Comparison of ENCODE assay signal across 21 mouse cellular contexts in genomic region chr11:120993080-120993479, GRCm38 (mm10). TPM values are rescaled to one million over a fixed set of nuclear protein-coding genes. Genes with fewer than 3 reads are reported as not detected.
DNase-seq lines count a peak whose midpoint lies in the region; ATAC-seq and TF ChIP-seq lines count a peak whose summit lies in the region.
"Had no signal": no experiment of that assay in that cellular context is flagged by ENCODE, and none has a peak within 500 bp of the region (broad histone marks: within the 10 kb centered on the region; RNA-seq: fewer than 3 reads in every experiment).

No protein-coding gene starts in this region.

- WGBS in liver, adult 2 months, result 25% methylated on average over 3 of the region's 3 CpGs
- 90% methylated on average over 3 of the region's 3 CpGs for WGBS in liver, embryonic 11.5 days
- WGBS in intestine, embryonic 15.5 days, result over 99% methylated on average over 3 of the region's 3 CpGs
- WGBS in small intestine, adult 2 months, result 92% methylated on average over 3 of the region's 3 CpGs
- WGBS in midbrain, embryonic 15.5 days, result 100% methylated on average over 3 of the region's 3 CpGs

- TF ChIP-seq POLR2A in liver, adult 2 months (IDR thresholded peaks at IDR 0.05; ENCODE audit: extremely low read depth, insufficient read depth, low read length), result no peak
- TF ChIP-seq POLR2A in small intestine, adult 2 months (IDR thresholded peaks at IDR 0.05; ENCODE audit: low read depth, low read length), result no peak

- no peak overlapping the region for H3K4me3 ChIP-seq in liver, adult 2 months (ENCODE audit: insufficient read depth, low read depth, low read length)
- H3K4me3 ChIP-seq in liver, embryonic 11.5 days (ENCODE audit: low read depth, low read length), result no peak overlapping the region
- H3K4me3 ChIP-seq in intestine, embryonic 15.5 days (replicated peaks), result no peak overlapping the region
- no peak overlapping the region for H3K4me3 ChIP-seq in small intestine, adult 2 months (ENCODE audit: low read depth, low read length)
- no peak overlapping the region for H3K4me3 ChIP-seq in midbrain, embryonic 15.5 days
- H3K4me3 ChIP-seq: forebrain, embryonic 15.5 days; heart, embryonic 15.5 days; hindbrain, embryonic 10.5 days had no signal

- H3K9ac ChIP-seq in liver, adult 2 months (ENCODE audit: low read depth, low read length), result peak overlapping the region; percentile 32
- H3K9ac ChIP-seq in liver, embryonic 11.5 days (ENCODE audit: low read depth, low read length), result no peak overlapping the region
- H3K9ac ChIP-seq in intestine, embryonic 15.5 days, result no peak overlapping the region
- no peak overlapping the region for H3K9ac ChIP-seq in midbrain, embryonic 15.5 days
- H3K9ac ChIP-seq: forebrain, embryonic 15.5 days; heart, embryonic 15.5 days had no signal

- ATAC-seq in liver, embryonic 11.5 days (replicated peaks; ENCODE audit: low FRiP score), result no peak
- no peak for ATAC-seq in intestine, embryonic 15.5 days
- ATAC-seq in midbrain, embryonic 15.5 days (replicated peaks), result no peak
- ATAC-seq: activated CD4-positive, CD25-positive, alpha-beta regulatory T cell, adult 4 months; forebrain, embryonic 15.5 days; hindbrain, embryonic 16.5 days; inflammation-experienced regulatory T-cells, adult 6 months; Patski had no signal

- H3K27me3 ChIP-seq in liver, adult 2 months (ENCODE audit: control insufficient read depth, insufficient read depth, low read length), result no peaks in the 10 kb centered on the region
- no peaks in the 10 kb centered on the region for H3K27me3 ChIP-seq in liver, embryonic 11.5 days (replicated peaks; ENCODE audit: control insufficient read depth, insufficient read depth, low read length)
- H3K27me3 ChIP-seq in intestine, embryonic 15.5 days (replicated peaks), result no peaks in the 10 kb centered on the region
- no peaks in the 10 kb centered on the region for H3K27me3 ChIP-seq in small intestine, adult 2 months (ENCODE audit: control insufficient read depth, insufficient read depth, low read length)
- no peaks in the 10 kb centered on the region for H3K27me3 ChIP-seq in midbrain, embryonic 15.5 days (replicated peaks)
- H3K27me3 ChIP-seq: CH12.LX; forebrain, embryonic 15.5 days; heart, embryonic 15.5 days; Patski had no signal

- H3K79me2 ChIP-seq in liver, adult 2 months (ENCODE audit: control insufficient read depth, insufficient read depth, low read length), result peaks cover 31% of the 10 kb centered on the region; the same call in 1 of the 2 replicates

- DNase-seq in gastrocnemius, adult 18-20 months (ENCODE audit: low spot score), result peak; percentile 50
- no peak for DNase-seq in gastrocnemius, postnatal 10 days
- no peak for DNase-seq in liver, adult 2 months (ENCODE audit: extremely low read depth, low read depth, low spot score)
- DNase-seq in liver, embryonic 11.5 days (ENCODE audit: low spot score), result no peak
- DNase-seq: adrenal gland, postnatal 14 days; cerebellum, adult 18-20 months; cerebellum, postnatal 36 days; heart, postnatal 14 days had no signal

- H3K4me1 ChIP-seq in liver, adult 2 months (ENCODE audit: control insufficient read depth, insufficient read depth, low read length), result peaks cover 44% of the 10 kb centered on the region
- H3K4me1 ChIP-seq in liver, embryonic 11.5 days (replicated peaks; ENCODE audit: control insufficient read depth, insufficient read depth, low read length), result peaks cover 30% of the 10 kb centered on the region
- H3K4me1 ChIP-seq in intestine, embryonic 15.5 days (replicated peaks), result peaks cover 33% of the 10 kb centered on the region
- peaks cover 43% of the 10 kb centered on the region for H3K4me1 ChIP-seq in small intestine, adult 2 months (ENCODE audit: control insufficient read depth, insufficient read depth, insufficient read length, low read length)
- H3K4me1 ChIP-seq in midbrain, embryonic 15.5 days, result peaks cover 44% of the 10 kb centered on the region

- H3K36me3 ChIP-seq in liver, adult 2 months (ENCODE audit: control insufficient read depth, insufficient read depth, low read length), result no peaks in the 10 kb centered on the region
- H3K36me3 ChIP-seq in liver, embryonic 11.5 days (ENCODE audit: control insufficient read depth, insufficient read depth, low read length), result no peaks in the 10 kb centered on the region
- H3K36me3 ChIP-seq in intestine, embryonic 15.5 days, result no peaks in the 10 kb centered on the region
- H3K36me3 ChIP-seq in small intestine, adult 2 months (ENCODE audit: control insufficient read depth, insufficient read depth, low read length), result no peaks in the 10 kb centered on the region
- H3K36me3 ChIP-seq in midbrain, embryonic 15.5 days (replicated peaks), result no peaks in the 10 kb centered on the region
- H3K36me3 ChIP-seq: forebrain, embryonic 15.5 days; heart, embryonic 15.5 days had no signal

- H3K27ac ChIP-seq in liver, adult 2 months (replicated peaks; ENCODE audit: insufficient read depth, low read depth, low read length), result peak overlapping the region; percentile 97
- no peak overlapping the region for H3K27ac ChIP-seq in liver, embryonic 11.5 days (ENCODE audit: low read depth, low read length)
- H3K27ac ChIP-seq in intestine, embryonic 15.5 days, result peak overlapping the region; percentile 54; the same call in 1 of the 2 replicates
- H3K27ac ChIP-seq in small intestine, adult 2 months (ENCODE audit: insufficient read depth, low read depth, low read length), result peak overlapping the region; percentile 58
- H3K27ac ChIP-seq in midbrain, embryonic 15.5 days, result no peak overlapping the region
- H3K27ac ChIP-seq: forebrain, embryonic 15.5 days; heart, embryonic 10.5 days; heart, embryonic 15.5 days; hindbrain, embryonic 10.5 days had no signal

- TF ChIP-seq CTCF in liver, adult 2 months (IDR thresholded peaks at IDR 0.05; ENCODE audit: low read depth, low read length), result no peak
- TF ChIP-seq CTCF in small intestine, adult 2 months (IDR thresholded peaks at IDR 0.05; ENCODE audit: extremely low read depth, insufficient read length, insufficient replicate concordance, low read depth, low read length), result no peak

- H3K9me3 ChIP-seq in liver, embryonic 11.5 days (ENCODE audit: control insufficient read depth, low read length), result no peaks in the 10 kb centered on the region
- no peaks in the 10 kb centered on the region for H3K9me3 ChIP-seq in intestine, embryonic 15.5 days
- no peaks in the 10 kb centered on the region for H3K9me3 ChIP-seq in midbrain, embryonic 15.5 days
- H3K9me3 ChIP-seq: forebrain, embryonic 15.5 days; heart, embryonic 10.5 days; heart, embryonic 15.5 days; hindbrain, embryonic 10.5 days had no signal

- no peak overlapping the region for H3K4me2 ChIP-seq in liver, embryonic 11.5 days
- H3K4me2 ChIP-seq in intestine, embryonic 15.5 days (replicated peaks), result peak overlapping the region; percentile 55; the same call in 1 of the 2 replicates
- no peak overlapping the region for H3K4me2 ChIP-seq in midbrain, embryonic 15.5 days
- H3K4me2 ChIP-seq: forebrain, embryonic 15.5 days had no signal

RNA-seq across cellular contexts. Expression of gene Csnk1d, which starts 1.9 kb away (rescaled TPM):
- 10 to 100 TPM; 48.7 to 57.4 TPM for total RNA-seq in gastrocnemius, adult 18-20 months (2021)
- 10 to 100 TPM; 67.8 to 77.3 TPM for total RNA-seq in gastrocnemius, postnatal 10 days (2021)
- 28.3 and 31.8 TPM in 2 replicates for total RNA-seq in liver, adult 2 months (2014; rRNA removed)
- polyA plus RNA-seq in liver, adult 2 months (2012; rRNA removed), result 34.2 and 36.4 TPM in 2 replicates
- 62.2 and 66.5 TPM in 2 replicates for polyA plus RNA-seq in liver, embryonic 11.5 days (2014; fragmentation: Nextera tagmentation; extraction: Ambion mirVana)
- polyA plus RNA-seq in intestine, embryonic 15.5 days (2015; fragmentation: Nextera tagmentation; extraction: Ambion mirVana), result 106 TPM in 2 replicates
- polyA plus RNA-seq in small intestine, adult 2 months (2012; rRNA removed), result 26.5 and 60.8 TPM in 2 replicates
- 173 and 176 TPM in 2 replicates for polyA plus RNA-seq in midbrain, embryonic 15.5 days (2015; fragmentation: Nextera tagmentation; extraction: Ambion mirVana)

RNA-seq across cellular contexts. Expression of gene Slc16a3, which starts 44.8 kb away (rescaled TPM):
- total RNA-seq in gastrocnemius, adult 18-20 months (2021), result 100 to 1,000 TPM; 257 to 298 TPM
- 100 to 1,000 TPM; 193 to 232 TPM for total RNA-seq in gastrocnemius, postnatal 10 days (2021)
- 0.28 and 0.47 TPM in 2 replicates for total RNA-seq in liver, adult 2 months (2014; rRNA removed)
- polyA plus RNA-seq in liver, adult 2 months (2012; rRNA removed), result 0.51 and 0.52 TPM in 2 replicates
- polyA plus RNA-seq in liver, embryonic 11.5 days (2014; fragmentation: Nextera tagmentation; extraction: Ambion mirVana), result 257 and 272 TPM in 2 replicates
- 84.8 and 96.2 TPM in 2 replicates for polyA plus RNA-seq in intestine, embryonic 15.5 days (2015; fragmentation: Nextera tagmentation; extraction: Ambion mirVana)
- polyA plus RNA-seq in small intestine, adult 2 months (2012; rRNA removed), result 56.8 and 68.9 TPM in 2 replicates
- polyA plus RNA-seq in midbrain, embryonic 15.5 days (2015; fragmentation: Nextera tagmentation; extraction: Ambion mirVana), result 8.4 and 10.4 TPM in 2 replicates

RNA-seq across cellular contexts. Expression of gene Cd7, which starts 46.1 kb away (rescaled TPM):
- total RNA-seq in gastrocnemius, adult 18-20 months (2021), result not detected
- not detected for total RNA-seq in gastrocnemius, postnatal 10 days (2021)
- total RNA-seq in liver, adult 2 months (2014; rRNA removed), result 0.20 and 0.55 TPM in 2 replicates
- polyA plus RNA-seq in liver, adult 2 months (2012; rRNA removed), result 1.5 and 3.4 TPM in 2 replicates
- polyA plus RNA-seq in liver, embryonic 11.5 days (2014; fragmentation: Nextera tagmentation; extraction: Ambion mirVana), result 0.18 TPM in 2 replicates
- polyA plus RNA-seq in intestine, embryonic 15.5 days (2015; fragmentation: Nextera tagmentation; extraction: Ambion mirVana), result 5.6 and 6.1 TPM in 2 replicates
- 41.0 and 57.7 TPM in 2 replicates for polyA plus RNA-seq in small intestine, adult 2 months (2012; rRNA removed)
- polyA plus RNA-seq in midbrain, embryonic 15.5 days (2015; fragmentation: Nextera tagmentation; extraction: Ambion mirVana), result not detected in 2 replicates
- total RNA-seq: gastrocnemius, postnatal 4 days had no signal
- polyA plus RNA-seq: forebrain, embryonic 15.5 days; heart, embryonic 10.5 days; hindbrain, embryonic 10.5 days; hindbrain, embryonic 16.5 days; Patski had no signal

Comparison
In these comparisons a context has a peak if more than half of its experiments do, and no peak if none do; other contexts are left out.
1. H3K27ac ChIP-seq: peak in liver, adult 2 months (single experiment), intestine, embryonic 15.5 days (single experiment) and small intestine, adult 2 months (single experiment); none in liver, embryonic 11.5 days (single experiment) and midbrain, embryonic 15.5 days (single experiment).